Mouse (Mus musculus) forebrain, embryonic 15.5 days (tissue): ENCODE measurements at regions not wholly inside any gene's neighbourhood (a gene's known extent, or its start where the extent isn't known, plus 50 kb on each side); places are given as distances from the start of the nearest gene placed in this dataset.
"Not testable (repeated sequence)": the region's sequence is repeated elsewhere in the genome, so short reads cannot be mapped to it uniquely, and the experiment has no call there.

ENCODE experiments used
- ATAC-seq: fragments of 200-750 bp; cut with Nextera tagmentation; replicated peaks from 2 replicates; pipeline ENCODE4 v1.8.0; 2017; ENCODE audit warnings: mild to moderate bottlenecking, moderate TSS enrichment, moderate library complexity
- H3K27ac ChIP-seq: fragments of 300-500 bp; sonication (generic); replicated peaks from 2 replicates; pipeline ENCODE4 v1.5.1; 2015; ENCODE audit warnings: mild to moderate bottlenecking, inconsistent platforms
- H3K27me3 ChIP-seq: fragments of 300-500 bp; sonication (generic); 2 replicates; pipeline ENCODE4 v1.6.1; 2015; ENCODE audit warnings: inconsistent platforms
- H3K36me3 ChIP-seq: fragments of 300-500 bp; sonication (generic); 2 replicates; pipeline ENCODE4 v1.6.1; 2015; ENCODE audit warnings: mild to moderate bottlenecking, inconsistent platforms
- H3K4me1 ChIP-seq: fragments of 300-500 bp; sonication (generic); 2 replicates; pipeline ENCODE4 v1.6.1; 2015; ENCODE audit warnings: inconsistent platforms
- H3K4me2 ChIP-seq: fragments of 300-500 bp; sonication (generic); replicated peaks from 2 replicates; pipeline ENCODE4 v1.6.1; 2015; ENCODE audit warnings: mild to moderate bottlenecking, inconsistent platforms
- H3K4me3 ChIP-seq: fragments of 300-500 bp; sonication (generic); 2 replicates; pipeline ENCODE4 v1.5.1; 2015; ENCODE audit warnings: mild to moderate bottlenecking, inconsistent platforms
- H3K9ac ChIP-seq: fragments of 300-500 bp; sonication (generic); replicated peaks from 2 replicates; pipeline ENCODE4 v1.6.1; 2015; ENCODE audit warnings: mild to moderate bottlenecking, inconsistent platforms
- H3K9me3 ChIP-seq: fragments of 300-500 bp; sonication (generic); 2 replicates; pipeline ENCODE4 v1.6.1; 2016; ENCODE audit warnings: inconsistent platforms
- WGBS: fragments of 180-500 bp; shearing (Covaris S2); methylation state at CpG from one replicate; pipeline ENCODE4 v1.1.7; 2015; ENCODE audit warnings: mixed read lengths; 5-methylcytosine and 5-hydroxymethylcytosine counted together

DNA sequence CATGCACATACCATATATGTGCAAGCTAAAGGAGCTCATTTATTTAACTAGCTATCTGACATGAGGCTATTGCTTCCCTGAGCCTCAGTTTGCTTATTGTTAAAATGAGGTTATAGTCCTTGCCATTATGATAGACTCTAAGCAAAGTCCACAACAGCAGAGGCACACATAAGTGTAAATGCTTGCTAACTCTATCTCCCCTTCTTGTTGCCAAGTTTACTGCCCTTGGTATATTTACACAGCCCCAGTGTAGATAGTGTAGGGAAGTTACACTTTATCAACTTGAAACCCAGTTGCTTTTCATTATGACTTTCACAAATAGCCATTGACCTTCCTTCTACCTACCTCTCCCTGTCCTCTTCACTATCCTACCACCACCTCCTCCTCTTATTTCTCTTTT lies 782.6 kb upstream of the Agtr1b start:
- Histone ChIP-seq H3K4me2 (no peak overlapping the region), H3K27me3 (no peaks in the 10 kb centered on the region), H3K9ac (no peak overlapping the region), H3K27ac (no peak overlapping the region), H3K9me3 (no peaks in the 10 kb centered on the region), H3K4me1 (no peaks in the 10 kb centered on the region), H3K36me3 (no peaks in the 10 kb centered on the region), H3K4me3 (no peak overlapping the region)
- ATAC-seq: no peak

- no peak for ATAC-seq
- Histone ChIP-seq H3K36me3 (no peaks in the 10 kb centered on the region), H3K9ac (no peak overlapping the region), H3K4me1 (no peaks in the 10 kb centered on the region), H3K27me3 (no peaks in the 10 kb centered on the region), H3K4me2 (no peak overlapping the region), H3K9me3 (no peaks in the 10 kb centered on the region), H3K27ac (no peak overlapping the region), H3K4me3 (no peak overlapping the region)
- 86% methylated on average over 1 of the region's 1 CpGs for WGBS
Measured at GRCm38 (mm10) chr3:21128821-21129504, 762.0 kb upstream of the Agtr1b start.

- Histone ChIP-seq H3K4me1 (no peaks in the 10 kb centered on the region), H3K9ac (no peak overlapping the region), H3K27me3 (no peaks in the 10 kb centered on the region), H3K4me2 (no peak overlapping the region), H3K36me3 (no peaks in the 10 kb centered on the region), H3K4me3 (no peak overlapping the region), H3K27ac (no peak overlapping the region), H3K9me3 (no peaks in the 10 kb centered on the region)
- ATAC-seq: no peak
Measured at GRCm38 (mm10) chr3:21126191-21126590, 759.2 kb upstream of the Agtr1b start.

DNA sequence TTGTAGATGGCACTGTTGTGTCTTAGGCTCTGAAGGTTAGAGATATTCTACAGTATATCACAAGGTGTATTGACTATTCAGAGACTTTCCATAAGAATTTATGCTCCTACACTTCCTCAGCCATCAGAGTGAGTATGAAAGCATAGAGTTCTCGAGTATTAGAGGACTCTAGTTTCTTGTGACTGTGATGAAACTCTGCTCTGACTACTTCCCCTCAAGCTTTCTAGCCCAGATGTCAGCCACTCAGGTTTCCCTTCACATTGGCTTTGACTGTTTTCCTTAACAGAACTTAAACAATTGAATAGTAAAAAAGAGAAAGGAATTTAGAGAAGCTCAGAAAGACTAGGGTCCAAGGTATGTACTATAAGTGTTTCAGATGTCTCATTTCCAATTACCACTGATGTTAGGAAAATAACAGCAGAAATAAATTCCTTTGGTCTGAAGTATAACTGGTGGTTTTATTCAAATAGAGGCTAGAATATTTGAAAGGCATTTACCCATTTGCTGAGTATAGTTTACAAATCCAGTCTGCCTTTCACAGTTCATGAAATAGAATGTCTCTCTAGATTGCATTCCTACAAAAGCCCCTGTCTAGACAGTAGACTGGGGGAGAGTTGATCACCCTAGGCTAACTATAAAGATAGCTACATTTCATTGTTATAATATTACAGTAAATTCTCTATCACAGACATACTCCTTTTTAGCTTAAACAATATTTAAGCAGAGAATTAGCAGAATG lies 751.4 kb upstream of the Agtr1b start:
- no peak for ATAC-seq
- Histone ChIP-seq H3K4me3 (no peak overlapping the region), H3K4me1 (no peaks in the 10 kb centered on the region), H3K27me3 (no peaks in the 10 kb centered on the region), H3K4me2 (no peak overlapping the region), H3K9ac (no peak overlapping the region), H3K9me3 (no peaks in the 10 kb centered on the region), H3K27ac (no peak overlapping the region), H3K36me3 (no peaks in the 10 kb centered on the region)
- 73% methylated on average over 1 of the region's 1 CpGs for WGBS

- Histone ChIP-seq H3K9me3 (no peaks in the 10 kb centered on the region), H3K4me3 (no peak overlapping the region), H3K27ac (no peak overlapping the region), H3K4me2 (no peak overlapping the region), H3K27me3 (no peaks in the 10 kb centered on the region), H3K36me3 (no peaks in the 10 kb centered on the region), H3K9ac (no peak overlapping the region), H3K4me1 (no peaks in the 10 kb centered on the region)
- ATAC-seq: no peak
- WGBS: 48% methylated on average over 1 of the region's 1 CpGs
Measured at GRCm38 (mm10) chr3:21111735-21112518, 745.0 kb upstream of the Agtr1b start.

DNA sequence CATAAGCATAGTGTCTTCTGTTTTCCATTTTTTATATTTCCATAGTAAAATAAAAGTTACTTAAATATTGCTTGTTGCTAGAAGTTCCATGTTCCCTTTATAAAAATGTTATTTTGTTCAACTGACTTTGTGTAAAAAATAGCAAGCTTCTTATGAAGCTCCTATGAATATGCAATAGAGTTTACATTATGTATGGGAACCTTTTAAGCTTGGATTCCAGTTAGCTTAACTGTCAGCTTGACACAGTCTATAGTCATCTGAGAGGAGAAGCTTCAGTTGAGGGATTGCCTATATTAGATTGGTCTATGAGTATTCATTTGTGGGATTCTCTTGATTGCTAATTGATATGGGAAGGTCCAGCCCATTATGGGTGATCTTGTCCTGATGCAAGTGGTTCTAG lies 723.2 kb upstream of the Agtr1b start:
- Histone ChIP-seq H3K27ac (no peak overlapping the region), H3K4me1 (no peaks in the 10 kb centered on the region), H3K9ac (no peak overlapping the region), H3K36me3 (no peaks in the 10 kb centered on the region), H3K4me3 (no peak overlapping the region), H3K27me3 (no peaks in the 10 kb centered on the region), H3K4me2 (no peak overlapping the region), H3K9me3 (0 out of 2 replicates have a peak, but pooled peaks cover 2% of the 10 kb centered on the region)
- no peak for ATAC-seq

DNA sequence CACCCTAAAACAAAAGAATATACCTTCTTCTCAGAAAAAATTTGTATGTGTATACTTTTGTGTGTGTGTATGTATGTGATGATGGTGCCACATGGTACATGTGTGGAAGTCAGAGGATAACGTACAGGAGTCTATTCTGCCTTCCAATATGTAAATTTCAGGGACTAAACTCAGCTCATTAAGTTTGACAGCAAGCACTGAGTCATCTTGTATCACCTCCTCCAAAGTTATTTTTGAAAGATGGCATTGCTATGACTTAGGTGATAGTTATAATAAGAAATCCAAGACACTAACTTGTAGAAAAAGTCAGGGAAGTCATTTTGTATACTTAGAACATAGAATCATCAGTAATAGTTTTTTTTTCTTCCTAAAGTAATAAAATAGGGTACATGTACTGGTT lies 719.4 kb upstream of the Agtr1b start:
- Histone ChIP-seq H3K4me2 (no peak overlapping the region), H3K27me3 (no peaks in the 10 kb centered on the region), H3K4me1 (no peaks in the 10 kb centered on the region), H3K4me3 (no peak overlapping the region), H3K27ac (no peak overlapping the region), H3K9ac (no peak overlapping the region), H3K9me3 (0 out of 2 replicates have a peak, but pooled peaks cover 2% of the 10 kb centered on the region), H3K36me3 (no peaks in the 10 kb centered on the region)
- WGBS: 74% methylated on average over 1 of the region's 1 CpGs
- no peak for ATAC-seq

DNA sequence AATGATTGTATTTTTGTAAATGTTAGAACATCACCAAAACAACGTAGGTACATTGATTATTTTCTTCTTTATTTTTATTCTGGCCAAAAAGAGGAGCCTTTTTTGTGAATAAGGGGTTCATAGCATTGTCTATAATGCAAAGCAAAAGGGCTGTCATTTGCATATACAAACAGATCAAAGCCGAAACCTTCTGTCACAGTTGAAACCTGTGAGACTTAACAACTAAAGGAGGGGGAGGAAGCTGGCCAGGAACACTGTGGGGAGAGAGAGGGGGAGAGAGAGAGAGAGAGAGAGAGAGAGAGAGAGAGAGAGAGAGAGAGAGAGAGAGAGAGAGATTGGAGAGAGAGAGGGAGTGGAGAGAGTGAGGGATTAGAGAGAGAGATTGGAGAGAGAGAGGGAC lies 710.6 kb upstream of the Agtr1b start:
- H3K4me2 ChIP-seq: no peak overlapping the region
- H3K4me1 ChIP-seq: no peaks in the 10 kb centered on the region
- H3K4me3 ChIP-seq: no peak overlapping the region
- no peaks in the 10 kb centered on the region for H3K27me3 ChIP-seq
- no peaks in the 10 kb centered on the region for H3K36me3 ChIP-seq
- no peaks in the 10 kb centered on the region for H3K9me3 ChIP-seq
- ATAC-seq: peak; percentile 71; the same call in 1 of the 2 replicates
- 42% methylated on average over 2 of the region's 2 CpGs for WGBS
- H3K27ac ChIP-seq: no peak overlapping the region
- H3K9ac ChIP-seq: no peak overlapping the region

DNA sequence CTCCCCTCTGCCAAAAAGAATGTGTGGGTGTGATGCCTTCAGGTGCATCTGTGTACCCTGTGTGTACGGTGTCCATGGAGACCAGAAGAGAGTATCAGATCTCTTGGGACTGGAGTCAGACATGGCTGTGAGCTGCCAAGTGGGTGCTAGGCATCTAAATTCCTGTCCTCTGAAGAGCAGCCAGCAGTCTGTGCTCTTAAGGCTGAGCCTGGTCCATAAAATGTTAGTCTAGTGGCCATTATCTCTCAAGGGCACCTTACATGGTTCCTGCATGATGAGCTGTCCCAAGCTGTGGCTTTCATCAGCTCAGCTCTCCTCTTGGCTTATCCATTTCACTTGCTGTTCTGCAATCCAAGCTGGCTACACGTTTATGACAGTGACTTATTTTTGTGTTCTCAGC lies 686.4 kb upstream of the Agtr1b start:
- ATAC-seq, H3K4me3 ChIP-seq, H3K36me3 ChIP-seq, H3K27me3 ChIP-seq, H3K27ac ChIP-seq, H3K4me2 ChIP-seq, H3K9ac ChIP-seq, H3K4me1 ChIP-seq, H3K9me3 ChIP-seq: not testable (repeated sequence)
- WGBS: 64% methylated on average over 1 of the region's 2 CpGs

DNA sequence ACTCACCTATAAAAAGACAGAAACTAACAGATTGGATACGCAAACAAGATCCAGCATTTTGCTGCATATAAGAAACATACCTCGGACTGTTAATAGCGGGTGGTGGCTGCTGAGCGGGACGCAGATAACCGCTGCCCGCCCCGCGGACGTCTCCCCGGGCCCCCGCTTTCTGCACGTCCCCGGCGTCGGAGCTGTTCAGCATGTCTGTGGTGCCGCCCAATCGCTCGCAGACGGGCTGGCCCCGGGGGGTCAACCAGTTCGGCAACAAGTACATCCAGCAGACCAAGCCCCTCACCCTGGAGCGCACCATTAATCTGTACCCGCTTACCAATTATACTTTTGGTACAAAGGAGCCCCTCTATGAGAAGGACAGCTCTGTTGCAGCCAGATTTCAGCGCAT lies 682.4 kb upstream of the Agtr1b start:
- not testable (repeated sequence) for H3K27me3 ChIP-seq, H3K27ac ChIP-seq, H3K4me1 ChIP-seq, H3K9ac ChIP-seq, H3K36me3 ChIP-seq, H3K9me3 ChIP-seq, H3K4me2 ChIP-seq, H3K4me3 ChIP-seq
- 81% methylated on average over 21 of the region's 25 CpGs for WGBS
- ATAC-seq: 0 out of 2 replicates have a peak, but pooled peaks have one; percentile 53

DNA sequence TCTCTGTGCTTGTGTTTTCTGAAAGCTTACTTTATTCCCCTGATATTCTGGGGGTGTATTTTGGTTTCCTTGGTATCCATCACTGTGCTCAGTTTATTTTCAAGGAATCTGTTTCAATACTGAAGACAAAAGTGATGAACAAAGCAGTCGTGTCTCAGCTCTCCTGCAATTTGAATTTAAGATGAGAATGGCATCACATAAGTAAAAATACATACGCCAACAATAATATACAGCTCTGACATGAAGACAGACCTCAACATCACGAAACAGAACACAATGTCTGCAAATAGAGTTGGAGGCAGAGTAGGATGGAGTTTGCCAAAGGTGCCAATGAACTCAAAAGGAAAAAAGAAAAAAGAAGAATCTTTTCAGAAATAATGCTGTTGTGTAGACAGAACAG lies 679.0 kb upstream of the Agtr1b start:
- no peak for ATAC-seq
- Histone ChIP-seq H3K36me3 (no peaks in the 10 kb centered on the region), H3K9me3 (no peaks in the 10 kb centered on the region), H3K9ac (no peak overlapping the region), H3K27ac (no peak overlapping the region), H3K4me2 (no peak overlapping the region), H3K27me3 (no peaks in the 10 kb centered on the region), H3K4me3 (no peak overlapping the region), H3K4me1 (no peaks in the 10 kb centered on the region)
- WGBS: 85% methylated on average over 3 of the region's 3 CpGs

DNA sequence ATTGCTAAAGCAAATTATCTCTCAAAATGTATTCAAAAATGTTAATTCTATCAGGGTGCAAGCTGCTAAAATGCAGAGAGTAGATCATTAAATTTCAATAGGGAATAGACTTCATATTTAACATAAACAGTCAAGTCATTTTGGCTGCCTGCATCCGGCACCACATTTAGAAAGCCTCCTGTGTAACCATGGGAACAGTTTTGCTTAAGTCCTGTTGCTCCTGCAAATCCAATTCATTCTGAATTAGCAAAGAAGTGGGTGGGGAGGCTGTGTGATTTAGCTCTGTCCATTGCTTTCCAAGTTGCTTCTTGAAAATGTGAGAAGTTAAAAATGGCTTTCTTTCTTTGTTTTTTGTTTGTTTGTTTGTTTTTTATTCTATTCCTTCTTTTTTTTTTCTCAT lies 658.9 kb upstream of the Agtr1b start:
- Histone ChIP-seq H3K36me3 (no peaks in the 10 kb centered on the region), H3K27me3 (no peaks in the 10 kb centered on the region), H3K9me3 (no peaks in the 10 kb centered on the region), H3K4me3 (no peak overlapping the region), H3K4me2 (no peak overlapping the region), H3K9ac (no peak overlapping the region), H3K4me1 (no peaks in the 10 kb centered on the region), H3K27ac (no peak overlapping the region)
- 4% methylated on average over 1 of the region's 1 CpGs for WGBS
- ATAC-seq: peak; percentile 76; the same call in 1 of the 2 replicates
